Mouse (Mus musculus) cerebellum, adult 9-11 months (tissue): ENCODE measurements around the gene Trim80.
A peak's percentile ranks its signal among the peaks of the same experiment; 100 is the strongest.

ENCODE experiments used
- DNase-seq: peaks from one replicate; pipeline ENCODE4 v3.0.0; 2022

The Trim80 gene

GRCm38 (mm10) chr11:115439906-115440595, at the start of gene Trim80:
TSS of gene Trim80 (plus strand) at chr11:115440545.
- DNase-seq = no peak

GRCm38 (mm10) chr11:115391358-115391757, 49.0 kb upstream of the Trim80 start:
- DNase-seq = no peak

GRCm38 (mm10) chr11:115393721-115394325, 46.5 kb upstream of the Trim80 start:
- peak; percentile 88 for DNase-seq

GRCm38 (mm10) chr11:115398085-115398484, 42.3 kb upstream of the Trim80 start:
- no peak for DNase-seq

- peak; percentile 56 for DNase-seq
Measured at GRCm38 (mm10) chr11:115400126-115400525, 40.2 kb upstream of the Trim80 start.

- peak; percentile 89 for DNase-seq
Measured at GRCm38 (mm10) chr11:115400630-115401391, 39.5 kb upstream of the Trim80 start.

- peak; percentile 89 for DNase-seq
Measured at GRCm38 (mm10) chr11:115403338-115404124, 36.8 kb upstream of the Trim80 start, which contains the start of gene Mrpl58. TSS of gene Mrpl58 (plus strand) at chr11:115403752.

GRCm38 (mm10) chr11:115405723-115406122, 34.6 kb upstream of the Trim80 start:
- DNase-seq = no peak

- no peak for DNase-seq
Measured at GRCm38 (mm10) chr11:115406858-115407401, 33.4 kb upstream of the Trim80 start.

GRCm38 (mm10) chr11:115408266-115408920, 32.0 kb upstream of the Trim80 start:
- no peak for DNase-seq

GRCm38 (mm10) chr11:115409556-115409955, 30.8 kb upstream of the Trim80 start:
- no peak for DNase-seq

- DNase-seq = peak; percentile 97
Measured at GRCm38 (mm10) chr11:115419531-115420237, 20.7 kb upstream of the Trim80 start, which contains the start of the genes Atp5h and Kctd2. TSS of gene Atp5h (minus strand) at chr11:115419962. TSS of gene Kctd2 (plus strand) at chr11:115420128.

- DNase-seq = peak; percentile 86
Measured at GRCm38 (mm10) chr11:115420336-115421190, 19.8 kb upstream of the Trim80 start.

GRCm38 (mm10) chr11:115421328-115421727, 19.0 kb upstream of the Trim80 start:
- DNase-seq = no peak

- DNase-seq = no peak
Measured at GRCm38 (mm10) chr11:115421972-115422371, 18.4 kb upstream of the Trim80 start.

- no peak for DNase-seq
Measured at GRCm38 (mm10) chr11:115423091-115423490, 17.3 kb upstream of the Trim80 start.

- no peak for DNase-seq
Measured at GRCm38 (mm10) chr11:115424666-115425065, 15.7 kb upstream of the Trim80 start.

GRCm38 (mm10) chr11:115425671-115426070, 14.7 kb upstream of the Trim80 start:
- DNase-seq = no peak

GRCm38 (mm10) chr11:115427482-115428331, 12.6 kb upstream of the Trim80 start:
- DNase-seq = peak; percentile 83
